Mouse (Mus musculus): ENCODE data around the gene Pon2. TPM values are rescaled to one million over a fixed set of nuclear protein-coding genes. Genes with fewer than 3 reads are reported as not detected.
"Not testable (repeated sequence)": the region's sequence is repeated elsewhere in the genome, so short reads cannot be mapped to it uniquely, and the experiment has no call there.

The Pon2 gene
- polyA plus RNA-seq, 1 experiment from 2014 or later, result 42.8 TPM

- 78% methylated on average over 5 of the region's 5 CpGs for WGBS
- no peak for ATAC-seq (ENCODE audit: insufficient read depth)
- Histone ChIP-seq H3K4me1 (ENCODE audit: insufficient read depth) (no peaks in the 10 kb centered on the region), H3K36me3 (ENCODE audit: insufficient read depth) (no peaks in the 10 kb centered on the region), H3K4me2 (no peak overlapping the region), H3K27ac (ENCODE audit: low read depth) (no peak overlapping the region), H3K9ac (no peak overlapping the region), H3K4me3 (ENCODE audit: low read depth, low read length) (no peak overlapping the region), H3K9me3 (ENCODE audit: low read depth, low read length) (no peaks in the 10 kb centered on the region), H3K27me3 (ENCODE audit: insufficient read depth, low read length) (no peaks in the 10 kb centered on the region)
- TF ChIP-seq CTCF (IDR thresholded peaks at IDR 0.05; ENCODE audit: low read depth), result no peak
- no peak for DNase-seq
Measured at GRCm38 (mm10) chr6:5230261-5230660, 68.0 kb downstream of the Pon2 start.

GRCm38 (mm10) chr6:5223551-5223950, 74.7 kb downstream of the Pon2 start:
- not testable (repeated sequence) for H3K4me1 ChIP-seq (ENCODE audit: insufficient read depth); H3K27me3 ChIP-seq (ENCODE audit: insufficient read depth, low read length); H3K27ac ChIP-seq (ENCODE audit: low read depth); ATAC-seq (ENCODE audit: insufficient read depth); H3K4me3 ChIP-seq (ENCODE audit: low read depth, low read length); H3K9me3 ChIP-seq (ENCODE audit: low read depth, low read length); H3K4me2 ChIP-seq; H3K9ac ChIP-seq; DNase-seq; H3K36me3 ChIP-seq (ENCODE audit: insufficient read depth)
- WGBS, result 92% methylated on average over 2 of the region's 2 CpGs

GRCm38 (mm10) chr6:5222080-5222479, 76.2 kb downstream of the Pon2 start:
- H3K9ac ChIP-seq, result no peak overlapping the region
- no peaks in the 10 kb centered on the region for H3K27me3 ChIP-seq (ENCODE audit: insufficient read depth, low read length)
- no peak overlapping the region for H3K4me2 ChIP-seq
- H3K4me1 ChIP-seq (ENCODE audit: insufficient read depth), result no peaks in the 10 kb centered on the region
- H3K27ac ChIP-seq (ENCODE audit: low read depth), result no peak overlapping the region
- ATAC-seq (ENCODE audit: insufficient read depth) (no peak), DNase-seq (no peak)
- no peaks in the 10 kb centered on the region for H3K36me3 ChIP-seq (ENCODE audit: insufficient read depth)
- WGBS, result 70% methylated on average over 3 of the region's 3 CpGs
- no peak overlapping the region for H3K4me3 ChIP-seq (ENCODE audit: low read depth, low read length)
- no peaks in the 10 kb centered on the region for H3K9me3 ChIP-seq (ENCODE audit: low read depth, low read length)
- TF ChIP-seq CTCF (IDR thresholded peaks at IDR 0.05; ENCODE audit: low read depth), result no peak

DNA sequence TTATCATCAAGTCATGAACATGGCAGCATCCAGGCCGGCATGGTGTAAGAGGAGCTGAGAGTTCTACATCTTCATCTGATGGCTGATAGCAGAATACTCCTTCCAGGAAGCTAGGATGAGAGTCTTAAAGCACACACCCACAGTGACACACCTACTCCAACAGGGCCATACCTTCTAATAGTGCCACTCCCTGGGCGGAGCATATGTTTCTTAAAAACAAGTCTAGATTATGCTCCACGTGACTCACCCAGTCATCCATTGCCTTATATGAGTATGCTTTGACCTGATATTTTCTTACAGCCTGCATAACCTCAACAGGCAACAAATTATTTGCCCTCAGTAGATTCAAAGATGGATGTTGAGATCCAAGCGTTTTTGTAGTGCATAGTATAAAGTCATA, 80.1 kb downstream of the Pon2 start:
- 90% methylated on average over 4 of the region's 4 CpGs for WGBS
- H3K27me3 ChIP-seq (ENCODE audit: insufficient read depth, low read length), result no peaks in the 10 kb centered on the region
- H3K36me3 ChIP-seq (ENCODE audit: insufficient read depth), result no peaks in the 10 kb centered on the region
- H3K4me2 ChIP-seq, result no peak overlapping the region
- H3K9me3 ChIP-seq (ENCODE audit: low read depth, low read length), result no peaks in the 10 kb centered on the region
- ATAC-seq (ENCODE audit: insufficient read depth) (no peak), DNase-seq (no peak)
- H3K27ac ChIP-seq (ENCODE audit: low read depth), result no peak overlapping the region
- H3K9ac ChIP-seq, result no peak overlapping the region
- no peak for TF ChIP-seq CTCF (IDR thresholded peaks at IDR 0.05; ENCODE audit: low read depth)
- no peaks in the 10 kb centered on the region for H3K4me1 ChIP-seq (ENCODE audit: insufficient read depth)
- H3K4me3 ChIP-seq (ENCODE audit: low read depth, low read length), result no peak overlapping the region

Other genes with a start within 250 kb of the Pon2 start
- 0.15 TPM in 1 of 2 replicates, not detected in the other for gene Pon1, start 104.5 kb downstream of the Pon2 start, polyA plus RNA-seq (2014; fragmentation: Nextera tagmentation; extraction: Ambion mirVana)
- gene Pon3, start 42.2 kb downstream of the Pon2 start, polyA plus RNA-seq (2014; fragmentation: Nextera tagmentation; extraction: Ambion mirVana), result 14.2 and 15.2 TPM in 2 replicates
- 8.6 and 10.8 TPM in 2 replicates for gene Asb4, start 84.9 kb upstream of the Pon2 start, polyA plus RNA-seq (2014; fragmentation: Nextera tagmentation; extraction: Ambion mirVana)
- 1.1 and 2.0 TPM in 2 replicates for gene Pdk4, start 197.9 kb upstream of the Pon2 start, polyA plus RNA-seq (2014; fragmentation: Nextera tagmentation; extraction: Ambion mirVana)

All from lung, embryonic 14.5 days (tissue).